Mouse (Mus musculus) urinary bladder, adult 18-20 months (tissue): Measurements from ENCODE around the gene Lypd3.
"Not testable (repeated sequence)": the region's sequence is repeated elsewhere in the genome, so short reads cannot be mapped to it uniquely, and the experiment has no call there.

ENCODE experiments used
- DNase-seq, 2 experiments: peaks; one replicate each; pipeline ENCODE4 v3.0.0; 2022; ENCODE audit warnings: low spot score in 2 of 2, mixed read lengths in 2 of 2

Lypd3 gene

GRCm38 (mm10) chr7:24612308-24612910 lies 23.9 kb upstream of the Lypd3 start:
- DNase-seq, result no peak

- no peak for DNase-seq
Measured at GRCm38 (mm10) chr7:24614816-24615215, 21.5 kb upstream of the Lypd3 start.

GRCm38 (mm10) chr7:24617763-24618162 lies 18.6 kb upstream of the Lypd3 start:
- no peak for DNase-seq

- not testable (repeated sequence) for DNase-seq
Measured at GRCm38 (mm10) chr7:24618374-24618773, 18.0 kb upstream of the Lypd3 start.

GRCm38 (mm10) chr7:24619671-24620397 lies 16.5 kb upstream of the Lypd3 start:
- DNase-seq, result no peak

- no peak for DNase-seq
Measured at GRCm38 (mm10) chr7:24621193-24621592, 15.2 kb upstream of the Lypd3 start.

- DNase-seq, result no peak
Measured at GRCm38 (mm10) chr7:24622967-24623366, 13.4 kb upstream of the Lypd3 start.

GRCm38 (mm10) chr7:24628685-24629610 lies 7.4 kb upstream of the Lypd3 start:
- peak; percentile 74 to 75 for DNase-seq

GRCm38 (mm10) chr7:24629672-24630071 lies 6.7 kb upstream of the Lypd3 start:
- no peak for DNase-seq

- peak; percentile 50 to 74 for DNase-seq
Measured at GRCm38 (mm10) chr7:24630116-24630880, 6.1 kb upstream of the Lypd3 start.

- peak in 1 of 2 experiments; percentile 33 for DNase-seq
Measured at GRCm38 (mm10) chr7:24637046-24637445, 696 bp downstream of the Lypd3 start.

- peak in 1 of 2 experiments; percentile 57 for DNase-seq
Measured at GRCm38 (mm10) chr7:24638026-24638856, 1.9 kb downstream of the Lypd3 start.

- DNase-seq, result no peak
Measured at GRCm38 (mm10) chr7:24640450-24640849, 4.1 kb downstream of the Lypd3 start.

- DNase-seq, result no peak
Measured at GRCm38 (mm10) chr7:24642491-24642890, 6.1 kb downstream of the Lypd3 start.

- DNase-seq, result no peak
Measured at GRCm38 (mm10) chr7:24644492-24644891, 8.1 kb downstream of the Lypd3 start.

- no peak for DNase-seq
Measured at GRCm38 (mm10) chr7:24644996-24645395, 8.6 kb downstream of the Lypd3 start.

GRCm38 (mm10) chr7:24646486-24646885 lies 10.1 kb downstream of the Lypd3 start:
- no peak for DNase-seq

GRCm38 (mm10) chr7:24653681-24654080 lies 17.3 kb downstream of the Lypd3 start:
- DNase-seq, result peak; percentile 46 to 50

GRCm38 (mm10) chr7:24659737-24660357 lies 23.5 kb downstream of the Lypd3 start:
- DNase-seq, result no peak
